Mouse (Mus musculus) forebrain, embryonic 12.5 days (tissue): Measurements from ENCODE around the gene Foxd2. TPM values are rescaled to one million over a fixed set of nuclear protein-coding genes. Genes with fewer than 3 reads are reported as not detected.

Source experiments
- ATAC-seq: fragments of 200-750 bp; cut with Nextera tagmentation; 2 replicates; pipeline ENCODE4 v1.8.0; 2017; ENCODE audit warnings: moderate TSS enrichment; ENCODE audit not compliant: low FRiP score
- H3K27ac ChIP-seq: fragments of 300-500 bp; sonication (generic); 2 replicates; pipeline ENCODE4 v1.5.1; 2016; ENCODE audit warnings: mild to moderate bottlenecking
- H3K27me3 ChIP-seq: fragments of 300-500 bp; sonication (generic); 2 replicates; pipeline ENCODE4 v1.6.1; 2016; ENCODE audit warnings: mild to moderate bottlenecking
- H3K36me3 ChIP-seq: fragments of 300-500 bp; sonication (generic); replicated peaks from 2 replicates; pipeline ENCODE4 v1.6.1; 2016; ENCODE audit warnings: mild to moderate bottlenecking
- H3K4me1 ChIP-seq: fragments of 300-500 bp; sonication (generic); 2 replicates; pipeline ENCODE4 v1.6.1; 2016
- H3K4me2 ChIP-seq: fragments of 300-500 bp; sonication (generic); 2 replicates; pipeline ENCODE4 v1.6.1; 2016; ENCODE audit warnings: mild to moderate bottlenecking, moderate library complexity
- H3K4me3 ChIP-seq: fragments of 300-500 bp; sonication (generic); replicated peaks from 2 replicates; pipeline ENCODE4 v1.5.1; 2016; ENCODE audit warnings: mild to moderate bottlenecking
- H3K9ac ChIP-seq: fragments of 300-500 bp; sonication (generic); 2 replicates; pipeline ENCODE4 v1.6.1; 2016; ENCODE audit warnings: mild to moderate bottlenecking
- H3K9me3 ChIP-seq: fragments of 300-500 bp; sonication (generic); 2 replicates; pipeline ENCODE4 v1.6.1; 2016
- WGBS: fragments of 180-500 bp; shearing (Covaris S2); methylation state at CpG from one replicate; pipeline ENCODE4 v1.1.7; 2016; 5-methylcytosine and 5-hydroxymethylcytosine counted together
- polyA plus RNA-seq: library from polyadenylated mRNA; unstranded; fragments of >200 nt; fragmentation: Nextera tagmentation; extraction: Ambion mirVana; gene quantifications from 2 replicates; pipeline ENCODE4 v1.2.1, GENCODE M21; 2016

The Foxd2 gene
- polyA plus RNA-seq, 1 experiment from 2014 or later, result 2.8 TPM

GRCm38 (mm10) chr4:114882232-114882631, 26.4 kb downstream of the Foxd2 start:
- H3K4me1 ChIP-seq, result no peaks in the 10 kb centered on the region
- H3K4me2 ChIP-seq, result no peak overlapping the region
- no peak overlapping the region for H3K9ac ChIP-seq
- ATAC-seq, result no peak
- H3K27ac ChIP-seq, result no peak overlapping the region
- H3K27me3 ChIP-seq, result peaks cover 20% of the 10 kb centered on the region
- WGBS, result 72% methylated on average over 1 of the region's 1 CpGs
- H3K9me3 ChIP-seq, result no peaks in the 10 kb centered on the region
- no peak overlapping the region for H3K4me3 ChIP-seq
- H3K36me3 ChIP-seq, result no peaks in the 10 kb centered on the region

DNA sequence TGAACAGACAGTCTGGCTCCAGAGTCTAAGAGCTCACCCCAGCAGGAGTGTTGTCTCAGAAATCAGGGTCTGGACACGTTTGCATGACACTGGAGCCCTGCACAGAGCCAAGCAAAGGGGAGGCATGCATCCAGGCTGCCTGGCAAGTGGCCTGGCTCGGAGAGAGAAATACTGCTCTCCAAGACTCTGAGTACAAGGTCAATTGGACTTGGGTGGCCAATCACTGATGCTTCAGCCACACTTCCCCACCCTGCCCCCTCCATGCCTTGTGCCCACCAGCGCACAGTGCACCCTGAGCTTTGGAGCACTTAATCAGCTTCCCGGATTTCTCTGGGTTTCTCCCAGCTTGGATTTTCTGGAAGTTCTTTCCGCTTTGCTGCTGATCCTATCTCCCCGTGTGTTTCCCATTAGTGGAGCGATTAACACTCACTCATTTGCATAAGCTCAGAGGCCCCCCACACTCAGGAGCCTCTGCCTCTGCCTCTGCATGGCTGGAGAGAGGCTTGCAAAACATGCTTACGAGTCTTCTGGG, 32.2 kb downstream of the Foxd2 start:
- Histone ChIP-seq H3K27me3 (peaks cover 16% of the 10 kb centered on the region), H3K4me1 (peaks cover 5% of the 10 kb centered on the region; the same call in 1 of the 2 replicates), H3K4me3 (no peak overlapping the region), H3K9ac (no peak overlapping the region), H3K27ac (no peak overlapping the region), H3K9me3 (no peaks in the 10 kb centered on the region), H3K36me3 (no peaks in the 10 kb centered on the region), H3K4me2 (no peak overlapping the region)
- no peak for ATAC-seq
- WGBS, result 17% methylated on average over 8 of the region's 8 CpGs

DNA sequence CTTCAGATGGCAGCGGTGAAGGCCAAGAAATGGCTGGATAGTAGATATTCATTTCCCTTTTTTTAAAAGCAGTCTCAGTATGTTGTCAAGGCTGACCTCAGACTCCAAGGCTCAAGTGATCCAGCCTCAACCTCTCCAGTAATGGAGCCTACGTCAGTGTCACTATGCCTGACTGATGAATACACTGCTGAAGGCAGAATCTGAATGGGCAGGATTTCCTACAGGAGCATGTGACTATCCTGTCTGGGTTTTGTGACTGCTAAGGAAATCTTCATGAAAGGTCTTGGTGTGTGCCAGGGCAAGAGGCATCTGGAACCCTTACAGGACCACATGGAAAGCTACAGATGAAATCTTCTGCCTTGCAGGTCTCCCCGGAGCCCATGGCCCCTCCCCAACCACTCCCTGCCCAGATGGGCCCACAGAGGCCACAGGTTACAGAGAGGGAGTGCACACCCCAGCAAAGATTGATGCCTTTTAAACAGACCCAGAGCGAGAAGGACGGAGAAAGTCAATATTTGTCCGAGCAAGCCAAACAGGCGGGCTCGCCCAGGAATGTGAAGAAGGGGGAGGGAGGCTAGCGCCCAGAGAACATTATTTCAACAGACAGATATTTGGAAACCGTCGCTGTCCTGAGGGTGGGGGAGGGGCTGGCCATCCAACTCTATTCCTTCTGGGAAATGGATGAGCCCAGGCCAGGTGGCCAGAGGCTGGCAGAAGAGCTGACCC, 38.7 kb downstream of the Foxd2 start:
- no peak for ATAC-seq
- 73% methylated on average over 11 of the region's 11 CpGs for WGBS
- no peaks in the 10 kb centered on the region for H3K9me3 ChIP-seq
- H3K36me3 ChIP-seq, result no peaks in the 10 kb centered on the region
- no peaks in the 10 kb centered on the region; the same call in 1 of the 2 replicates for H3K4me1 ChIP-seq
- no peak overlapping the region for H3K9ac ChIP-seq
- no peak overlapping the region for H3K27ac ChIP-seq
- H3K27me3 ChIP-seq, result peaks cover 7% of the 10 kb centered on the region; the same call in 1 of the 2 replicates
- H3K4me3 ChIP-seq, result no peak overlapping the region
- no peak overlapping the region for H3K4me2 ChIP-seq

- H3K9me3 ChIP-seq, result no peaks in the 10 kb centered on the region
- ATAC-seq, result no peak
- H3K36me3 ChIP-seq, result no peaks in the 10 kb centered on the region
- H3K4me3 ChIP-seq, result no peak overlapping the region
- H3K27ac ChIP-seq, result no peak overlapping the region
- WGBS, result 82% methylated on average over 5 of the region's 5 CpGs
- 0 out of 2 replicates have a peak, but pooled peaks cover 7% of the 10 kb centered on the region for H3K27me3 ChIP-seq
- no peaks in the 10 kb centered on the region; the same call in 1 of the 2 replicates for H3K4me1 ChIP-seq
- H3K9ac ChIP-seq, result no peak overlapping the region
- H3K4me2 ChIP-seq, result no peak overlapping the region
Observed at GRCm38 (mm10) chr4:114863166-114863565, 45.5 kb downstream of the Foxd2 start.

DNA sequence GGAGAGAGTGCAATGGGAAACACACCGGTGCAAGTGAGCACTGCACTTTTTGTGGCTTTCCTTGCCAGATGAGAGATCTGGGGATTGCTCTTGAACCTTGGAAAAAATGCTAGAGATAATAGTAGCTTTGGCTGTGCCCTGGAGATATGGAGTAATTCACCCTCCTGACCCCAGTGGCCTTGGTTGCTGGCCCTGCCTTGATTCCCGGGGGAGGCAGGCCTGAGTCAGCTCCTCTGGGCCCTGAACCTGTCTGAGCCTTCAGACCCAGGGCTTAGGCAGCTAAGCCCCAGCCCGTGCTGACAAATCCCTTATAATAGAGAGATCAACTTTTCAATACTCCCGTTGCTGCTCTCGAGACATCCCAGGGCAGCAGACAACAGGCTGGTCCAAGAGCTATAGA, 50.2 kb downstream of the Foxd2 start:
- Histone ChIP-seq H3K36me3 (no peaks in the 10 kb centered on the region), H3K4me1 (no peaks in the 10 kb centered on the region), H3K4me2 (no peak overlapping the region), H3K9ac (no peak overlapping the region), H3K4me3 (no peak overlapping the region), H3K9me3 (no peaks in the 10 kb centered on the region), H3K27ac (no peak overlapping the region), H3K27me3 (no peaks in the 10 kb centered on the region)
- no peak for ATAC-seq
- WGBS, result 28% methylated on average over 5 of the region's 5 CpGs

Other genes with a start within 250 kb of the Foxd2 start
- 0.08 TPM in 1 of 2 replicates, not detected in the other for gene Gm12830, start 87.2 kb downstream of the Foxd2 start, polyA plus RNA-seq
- not detected in 2 replicates for gene Foxe3, start 17.1 kb upstream of the Foxd2 start, polyA plus RNA-seq
- gene Cmpk1, start 78.4 kb upstream of the Foxd2 start, polyA plus RNA-seq, result 123 and 129 TPM in 2 replicates
- 20.7 and 21.0 TPM in 2 replicates for gene Stil, start 91.3 kb upstream of the Foxd2 start, polyA plus RNA-seq
- gene Tal1, start 147.6 kb upstream of the Foxd2 start, polyA plus RNA-seq, result 1.6 and 2.8 TPM in 2 replicates
- 8.2 and 9.7 TPM in 2 replicates for gene Pdzk1ip1, start 179.8 kb upstream of the Foxd2 start, polyA plus RNA-seq
- gene Cyp4x1, start 225.4 kb upstream of the Foxd2 start, polyA plus RNA-seq, result 0.83 and 1.1 TPM in 2 replicates